Mouse (Mus musculus) liver, adult 2 months (tissue): Measurements from ENCODE around the gene Ror1. TPM values are rescaled to one million over a fixed set of nuclear protein-coding genes. Genes with fewer than 3 reads are reported as not detected.

Experiments
- DNase-seq: peaks from one replicate; pipeline ENCODE4 v3.0.0-alpha.2; 2011; ENCODE audit warnings: low read depth, low spot score; ENCODE audit errors: extremely low read depth
- H3K27ac ChIP-seq: fragments of 200-500 bp; replicated peaks from 2 replicates; pipeline ENCODE4 v1.5.1; 2012; ENCODE audit warnings: low read depth, mild to moderate bottlenecking, control low read depth, inconsistent platforms, low read length; ENCODE audit not compliant: insufficient read depth
- H3K27me3 ChIP-seq: fragments of 200-500 bp; 2 replicates; pipeline ENCODE4 v1.6.1; 2012; ENCODE audit warnings: mild to moderate bottlenecking, moderate library complexity, low read length, inconsistent platforms; ENCODE audit not compliant: control insufficient read depth, insufficient read depth
- H3K36me3 ChIP-seq: fragments of 200-500 bp; 2 replicates; pipeline ENCODE4 v1.6.1; 2012; ENCODE audit warnings: low read length, inconsistent platforms; ENCODE audit not compliant: control insufficient read depth, insufficient read depth
- H3K4me1 ChIP-seq: fragments of 200-500 bp; 2 replicates; pipeline ENCODE4 v1.6.1; 2011; ENCODE audit warnings: low read length; ENCODE audit not compliant: control insufficient read depth, insufficient read depth
- H3K4me3 ChIP-seq: fragments of 200-500 bp; 2 replicates; pipeline ENCODE4 v1.5.1; 2011; ENCODE audit warnings: low read depth, mild to moderate bottlenecking, control low read depth, low read length, moderate library complexity; ENCODE audit not compliant: insufficient read depth
- H3K79me2 ChIP-seq: fragments of 200-500 bp; 2 replicates; pipeline ENCODE4 v1.6.1; 2012; ENCODE audit warnings: inconsistent platforms, mild to moderate bottlenecking, low read length, moderate library complexity; ENCODE audit not compliant: control insufficient read depth, insufficient read depth
- H3K9ac ChIP-seq: fragments of 200-500 bp; 2 replicates; pipeline ENCODE4 v1.6.1; 2012; ENCODE audit warnings: low read depth, mild to moderate bottlenecking, control low read depth, inconsistent platforms, low read length
- CTCF ChIP-seq: fragments of 200-500 bp; IDR thresholded peaks from 2 replicates; pipeline ENCODE4 v1.5.1; 2011; ENCODE audit warnings: low read depth, low read length, control low read depth
- POLR2A ChIP-seq: fragments of 200-500 bp; IDR thresholded peaks from 2 replicates; pipeline ENCODE4 v1.6.1; 2011; ENCODE audit warnings: low read length, control low read depth; ENCODE audit not compliant: insufficient read depth; ENCODE audit errors: extremely low read depth
- WGBS: fragments of 180-500 bp; shearing (Covaris S2); methylation state at CpG from one replicate; pipeline ENCODE4 v1.1.7; 2018; 5-methylcytosine and 5-hydroxymethylcytosine counted together
- polyA plus RNA-seq: library from polyadenylated mRNA; depleted of rRNA; stranded (reverse); fragments of >200 nt; gene quantifications from 2 replicates; pipeline ENCODE4 v1.2.3, GENCODE M21; 2012
- total RNA-seq: library from RNA; depleted of rRNA; stranded (reverse); fragments of >200 nt; gene quantifications from 2 replicates; pipeline ENCODE4 v1.2.3, GENCODE M21; 2014

The Ror1 gene
- total and polyA plus RNA-seq, 2 experiments, result 0.56 to 1.4 TPM

GRCm38 (mm10) chr4:100196255-100196793 is 100.7 kb downstream of the Ror1 start:
- WGBS, result 83% methylated on average over 5 of the region's 5 CpGs
- H3K36me3 ChIP-seq, result no peaks in the 10 kb centered on the region
- no peak for DNase-seq
- no peak overlapping the region for H3K27ac ChIP-seq
- TF ChIP-seq CTCF, result no peak
- TF ChIP-seq POLR2A, result no peak
- H3K4me3 ChIP-seq, result no peak overlapping the region
- H3K27me3 ChIP-seq, result no peaks in the 10 kb centered on the region
- H3K4me1 ChIP-seq, result no peaks in the 10 kb centered on the region
- no peak overlapping the region for H3K9ac ChIP-seq
- no peaks in the 10 kb centered on the region; the same call in 1 of the 2 replicates for H3K79me2 ChIP-seq

GRCm38 (mm10) chr4:100198275-100198674 is 102.7 kb downstream of the Ror1 start:
- Histone ChIP-seq H3K27me3 (no peaks in the 10 kb centered on the region), H3K9ac (no peak overlapping the region), H3K27ac (no peak overlapping the region), H3K4me3 (no peak overlapping the region), H3K79me2 (no peaks in the 10 kb centered on the region; the same call in 1 of the 2 replicates), H3K4me1 (no peaks in the 10 kb centered on the region), H3K36me3 (no peaks in the 10 kb centered on the region)
- DNase-seq, result no peak
- 87% methylated on average over 2 of the region's 2 CpGs for WGBS
- TF ChIP-seq POLR2A (no peak), CTCF (no peak)

GRCm38 (mm10) chr4:100201322-100201721 is 105.7 kb downstream of the Ror1 start:
- TF ChIP-seq POLR2A (no peak), CTCF (no peak)
- WGBS, result 73% methylated on average over 2 of the region's 2 CpGs
- no peak overlapping the region for H3K4me3 ChIP-seq
- no peak overlapping the region for H3K9ac ChIP-seq
- DNase-seq, result no peak
- no peaks in the 10 kb centered on the region; the same call in 1 of the 2 replicates for H3K79me2 ChIP-seq
- no peaks in the 10 kb centered on the region for H3K36me3 ChIP-seq
- no peaks in the 10 kb centered on the region for H3K4me1 ChIP-seq
- H3K27me3 ChIP-seq, result no peaks in the 10 kb centered on the region
- H3K27ac ChIP-seq, result no peak overlapping the region

- no peak overlapping the region for H3K4me3 ChIP-seq
- WGBS, result 78% methylated on average over 5 of the region's 5 CpGs
- H3K27me3 ChIP-seq, result no peaks in the 10 kb centered on the region
- TF ChIP-seq CTCF (no peak), POLR2A (no peak)
- H3K36me3 ChIP-seq, result no peaks in the 10 kb centered on the region
- no peak for DNase-seq
- no peak overlapping the region for H3K9ac ChIP-seq
- no peaks in the 10 kb centered on the region; the same call in 1 of the 2 replicates for H3K79me2 ChIP-seq
- H3K27ac ChIP-seq, result no peak overlapping the region
- H3K4me1 ChIP-seq, result no peaks in the 10 kb centered on the region
Measured at GRCm38 (mm10) chr4:100203066-100203465, 107.5 kb downstream of the Ror1 start.

GRCm38 (mm10) chr4:100203688-100204087 is 108.1 kb downstream of the Ror1 start:
- Histone ChIP-seq H3K79me2 (no peaks in the 10 kb centered on the region; the same call in 1 of the 2 replicates), H3K4me3 (no peak overlapping the region), H3K27ac (no peak overlapping the region), H3K27me3 (no peaks in the 10 kb centered on the region), H3K36me3 (no peaks in the 10 kb centered on the region), H3K4me1 (no peaks in the 10 kb centered on the region), H3K9ac (no peak overlapping the region)
- WGBS, result 89% methylated on average over 5 of the region's 5 CpGs
- DNase-seq, result no peak
- TF ChIP-seq CTCF (no peak), POLR2A (no peak)

GRCm38 (mm10) chr4:100204381-100204780 is 108.8 kb downstream of the Ror1 start:
- WGBS, result 83% methylated on average over 12 of the region's 12 CpGs
- TF ChIP-seq POLR2A (no peak), CTCF (no peak)
- Histone ChIP-seq H3K27me3 (no peaks in the 10 kb centered on the region), H3K79me2 (no peaks in the 10 kb centered on the region; the same call in 1 of the 2 replicates), H3K9ac (no peak overlapping the region), H3K4me3 (no peak overlapping the region), H3K36me3 (no peaks in the 10 kb centered on the region), H3K4me1 (no peaks in the 10 kb centered on the region), H3K27ac (no peak overlapping the region)
- no peak for DNase-seq
